Mouse (Mus musculus): ENCODE data around the gene Rimbp2. TPM values are rescaled to one million over a fixed set of nuclear protein-coding genes. Genes with fewer than 3 reads are reported as not detected.

Rimbp2 gene
- polyA plus RNA-seq, 1 experiment from 2014 or later, result 0.72 TPM

GRCm38 (mm10) chr5:128710596-128710995, 242.7 kb downstream of the Rimbp2 start:
- Histone ChIP-seq H3K27me3 (replicated peaks; ENCODE audit: control insufficient read depth, insufficient read depth, low read length) (no peaks in the 10 kb centered on the region), H3K4me1 (replicated peaks; ENCODE audit: control insufficient read depth, insufficient read depth, low read length) (no peaks in the 10 kb centered on the region), H3K9me3 (ENCODE audit: control insufficient read depth, low read length) (no peaks in the 10 kb centered on the region), H3K4me2 (ENCODE audit: low read length) (no peak overlapping the region), H3K9ac (ENCODE audit: low read length) (no peak overlapping the region), H3K4me3 (ENCODE audit: low read depth, low read length) (no peak overlapping the region), H3K27ac (ENCODE audit: low read depth) (no peak overlapping the region), H3K36me3 (ENCODE audit: control insufficient read depth, insufficient read depth, low read length) (no peaks in the 10 kb centered on the region)
- ATAC-seq (replicated peaks; ENCODE audit: low FRiP score, low TSS enrichment, low read depth), result no peak
- WGBS, result 26% methylated on average over 8 of the region's 8 CpGs
- no peak for DNase-seq (ENCODE audit: low spot score)

- H3K4me2 ChIP-seq (ENCODE audit: low read length), result no peak overlapping the region
- WGBS, result 85% methylated on average over 5 of the region's 5 CpGs
- DNase-seq (ENCODE audit: low spot score) (no peak), ATAC-seq (replicated peaks; ENCODE audit: low FRiP score, low TSS enrichment, low read depth) (no peak)
- H3K27me3 ChIP-seq (replicated peaks; ENCODE audit: control insufficient read depth, insufficient read depth, low read length), result no peaks in the 10 kb centered on the region
- no peaks in the 10 kb centered on the region for H3K9me3 ChIP-seq (ENCODE audit: control insufficient read depth, low read length)
- H3K27ac ChIP-seq (ENCODE audit: low read depth), result no peak overlapping the region
- no peaks in the 10 kb centered on the region for H3K36me3 ChIP-seq (ENCODE audit: control insufficient read depth, insufficient read depth, low read length)
- no peak overlapping the region for H3K9ac ChIP-seq (ENCODE audit: low read length)
- H3K4me3 ChIP-seq (ENCODE audit: low read depth, low read length), result no peak overlapping the region
- no peaks in the 10 kb centered on the region for H3K4me1 ChIP-seq (replicated peaks; ENCODE audit: control insufficient read depth, insufficient read depth, low read length)
Measured at GRCm38 (mm10) chr5:128708929-128709328, 244.4 kb downstream of the Rimbp2 start.

Other genes starting within 250 kb of the Rimbp2 start
- 25.9 and 28.3 TPM in 2 replicates for gene Stx2, start 55.1 kb upstream of the Rimbp2 start, polyA plus RNA-seq (2014; fragmentation: Nextera tagmentation; extraction: Ambion mirVana)
- 598 and 658 TPM in 2 replicates for gene Ran, start 66.6 kb upstream of the Rimbp2 start, polyA plus RNA-seq (2014; fragmentation: Nextera tagmentation; extraction: Ambion mirVana)
- 0.62 and 1.1 TPM in 2 replicates for gene Adgrd1, start 143.3 kb upstream of the Rimbp2 start, polyA plus RNA-seq (2014; fragmentation: Nextera tagmentation; extraction: Ambion mirVana)